Mouse (Mus musculus): ENCODE data around the gene Meis2. TPM values are rescaled to one million over a fixed set of nuclear protein-coding genes. Genes with fewer than 3 reads are reported as not detected.

Gene Meis2
- total RNA-seq, 2 experiments from 2014 or later = 93.8 to 104 TPM

DNA sequence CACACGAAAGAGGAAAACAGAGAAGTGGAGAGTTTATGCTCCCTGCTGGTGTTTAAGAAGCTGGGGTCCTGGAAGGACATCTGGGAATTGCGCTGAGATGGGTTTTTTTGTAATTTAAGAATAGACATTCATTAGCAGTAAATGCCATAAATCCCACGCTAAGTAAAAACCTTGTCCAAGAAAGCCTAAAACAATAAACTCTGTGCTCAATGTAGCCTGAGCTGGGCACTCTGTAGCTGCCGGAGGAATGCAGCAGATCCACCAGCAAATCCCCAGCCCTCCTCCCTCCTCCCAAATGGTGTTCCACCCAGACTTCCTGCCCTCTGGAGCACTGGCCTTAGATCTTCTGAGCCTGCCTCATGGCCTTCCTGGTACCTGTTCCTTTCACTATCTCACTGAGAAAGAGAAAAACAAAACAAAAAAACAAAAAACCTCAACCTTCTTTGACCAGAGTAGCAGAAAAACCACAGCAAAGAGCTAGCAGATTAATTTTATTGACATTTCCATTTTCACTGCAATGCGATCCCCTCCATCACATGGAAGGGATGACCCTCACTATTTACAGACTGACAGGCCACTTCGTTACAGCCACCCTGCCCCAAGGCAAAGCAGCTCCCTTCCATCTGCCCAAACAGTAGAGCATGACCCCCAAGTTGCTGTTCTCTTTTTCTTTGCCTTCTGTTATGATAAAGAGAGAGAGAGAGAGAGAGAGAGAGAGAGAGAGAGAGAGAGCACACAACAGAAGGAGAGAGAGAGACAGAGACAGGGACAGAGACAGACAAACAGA, 64.1 kb downstream of the Meis2 start:
- no peak for DNase-seq

- DNase-seq = no peak
Measured at GRCm38 (mm10) chr2:116000514-116000913, 65.1 kb downstream of the Meis2 start.

DNA sequence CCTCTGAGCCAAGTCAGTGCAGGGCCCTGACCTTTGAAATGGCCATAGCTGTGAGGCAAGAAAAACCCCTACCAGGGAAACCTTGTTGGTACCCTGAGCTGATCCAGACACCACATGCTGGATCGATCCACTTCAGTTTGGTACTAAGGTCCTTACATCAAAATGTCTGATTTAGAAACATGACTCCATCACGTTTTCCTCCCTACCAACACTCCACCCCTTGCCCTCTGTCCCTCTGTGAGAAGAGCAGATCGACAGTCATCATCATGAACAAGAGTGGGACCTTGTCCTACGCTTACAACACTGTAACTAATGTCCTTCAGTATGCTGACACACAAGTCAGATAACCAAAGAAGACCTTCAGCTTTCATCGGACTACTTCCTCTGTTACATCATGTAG, 66.8 kb downstream of the Meis2 start:
- DNase-seq = peak; percentile 51

DNA sequence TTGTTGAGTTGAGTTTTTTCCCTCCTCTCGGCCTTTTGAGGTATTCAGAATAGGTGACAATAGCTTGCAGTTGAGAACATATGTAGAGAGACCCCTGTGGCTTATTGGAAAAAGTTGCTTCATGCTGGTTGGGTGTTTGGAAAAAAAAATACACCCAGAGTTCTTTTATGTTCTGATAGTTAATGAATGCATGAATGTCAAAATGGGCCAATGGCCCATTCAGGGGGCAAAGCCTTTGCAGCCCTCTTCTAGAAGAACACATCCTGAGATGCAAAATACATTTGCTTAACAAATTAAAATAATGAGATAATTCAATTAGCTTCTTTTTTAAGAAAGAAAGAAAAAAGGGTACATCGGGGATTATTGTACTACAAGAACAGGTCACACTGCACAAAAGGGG, 69.2 kb downstream of the Meis2 start:
- no peak for DNase-seq

DNA sequence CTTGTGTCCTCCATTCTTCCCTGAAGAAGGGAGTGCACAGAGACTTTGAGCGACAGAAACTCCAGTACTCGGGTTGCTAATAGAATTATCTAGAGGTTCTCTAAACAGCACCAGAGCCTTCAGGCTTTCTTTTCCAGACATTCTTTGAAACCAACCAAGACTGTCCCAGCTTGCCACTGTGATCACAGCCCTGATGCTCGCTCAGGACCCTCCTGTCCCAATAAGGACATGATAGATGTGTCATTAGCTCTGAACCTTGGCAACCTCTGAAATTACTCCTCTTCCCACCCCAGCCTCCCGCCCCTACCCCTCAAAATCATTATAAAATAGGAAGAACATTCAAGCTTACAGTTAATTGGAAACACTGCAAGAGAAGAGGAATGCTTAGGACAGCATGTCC, 71.8 kb downstream of the Meis2 start:
- no peak for DNase-seq

GRCm38 (mm10) chr2:115989249-115989648, 76.4 kb downstream of the Meis2 start:
- DNase-seq = no peak

- peak; percentile 36 for DNase-seq
Measured at GRCm38 (mm10) chr2:115988448-115988847, 77.2 kb downstream of the Meis2 start.

DNA sequence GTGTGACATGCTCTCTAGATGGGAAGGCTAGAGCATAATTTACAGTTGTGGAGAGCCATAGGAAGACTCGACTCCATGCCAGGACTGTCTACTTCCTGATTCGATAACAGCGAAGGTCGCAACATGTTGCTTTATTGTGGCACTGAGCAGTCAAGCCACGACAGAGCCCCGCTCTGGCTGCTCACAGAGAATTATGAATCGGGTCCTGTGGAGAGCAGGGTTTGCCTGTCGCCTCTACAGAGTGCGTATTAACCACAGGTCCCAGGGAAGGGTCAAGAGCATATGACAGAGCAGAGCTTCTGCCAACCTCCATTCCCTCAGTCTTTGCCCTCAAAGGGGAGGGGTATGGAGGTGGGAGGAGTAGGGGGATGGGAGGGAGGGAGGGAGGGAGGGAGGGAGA, 80.7 kb downstream of the Meis2 start:
- peak; percentile 56 for DNase-seq

DNA sequence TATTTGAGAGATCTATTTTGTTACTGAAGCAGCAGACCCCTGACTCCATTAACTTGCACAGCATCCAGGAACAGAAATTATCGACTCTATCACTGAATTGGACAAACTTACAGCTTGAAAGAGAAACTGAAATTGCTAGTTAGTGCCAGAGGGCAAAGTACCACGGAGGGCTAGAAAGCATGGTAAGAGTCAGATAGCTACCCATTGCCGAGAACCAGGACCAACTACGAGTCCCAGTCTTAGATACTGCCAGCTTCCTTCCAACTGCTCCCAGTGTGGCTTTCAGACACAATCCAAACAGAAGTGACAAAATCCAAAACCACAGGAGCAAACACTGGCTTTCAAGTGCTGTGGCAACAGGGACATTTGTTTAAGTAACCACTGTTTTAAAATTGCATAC, 81.2 kb downstream of the Meis2 start:
- no peak for DNase-seq

DNA sequence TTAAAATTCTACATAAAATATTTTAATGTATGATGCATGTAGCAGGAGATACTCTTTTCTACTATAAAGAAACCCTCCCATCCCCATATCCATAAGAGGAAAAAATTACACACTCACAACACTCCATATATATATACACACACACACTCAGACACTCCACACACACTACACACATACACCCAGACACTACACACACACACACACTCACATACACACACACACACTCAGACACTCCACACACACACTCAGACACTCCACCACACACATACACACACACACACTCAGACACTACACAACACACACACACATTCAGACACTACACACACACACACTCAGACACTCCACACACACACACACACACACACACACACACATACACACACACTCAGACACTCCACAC, 85.1 kb downstream of the Meis2 start:
- no peak for DNase-seq

DNA sequence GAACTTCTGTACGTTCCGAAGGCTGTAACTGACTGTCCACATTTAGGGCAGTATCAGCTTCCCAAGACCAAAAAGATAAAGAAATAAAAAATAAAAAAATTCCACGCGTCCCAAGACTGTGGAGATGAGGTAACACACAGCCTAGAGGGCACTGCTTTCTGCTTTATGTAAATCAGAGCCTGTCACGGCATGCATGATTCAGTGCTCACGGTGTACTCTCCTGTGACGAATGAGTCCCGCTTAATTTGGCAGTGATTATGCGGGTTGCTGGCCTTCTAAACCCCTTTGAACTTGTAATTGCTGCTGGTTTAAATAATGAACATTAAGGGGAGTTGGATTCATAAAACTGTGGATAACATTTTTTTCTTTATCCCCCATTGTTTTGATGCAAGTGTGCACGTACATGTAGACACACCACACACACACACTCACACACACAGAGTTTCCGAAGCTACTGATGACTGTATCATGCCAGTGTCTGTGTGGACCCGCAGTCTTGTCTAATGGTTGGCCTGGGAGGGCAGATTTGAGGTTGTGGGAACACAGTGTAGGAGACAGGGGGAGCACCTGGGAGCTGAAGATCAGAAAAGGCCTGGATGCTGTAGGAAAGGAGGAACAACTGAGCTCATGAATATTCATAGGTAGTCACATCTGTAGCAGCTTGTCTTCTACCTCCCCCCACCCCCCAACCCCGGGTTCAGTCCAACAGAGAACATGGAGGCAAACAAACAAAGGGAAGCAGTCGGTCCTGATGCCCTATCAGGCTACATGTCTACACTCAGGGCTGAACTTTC, 85.8 kb downstream of the Meis2 start:
- peak; percentile 47 for DNase-seq

GRCm38 (mm10) chr2:115978666-115979065, 87.0 kb downstream of the Meis2 start:
- DNase-seq = no peak

DNA sequence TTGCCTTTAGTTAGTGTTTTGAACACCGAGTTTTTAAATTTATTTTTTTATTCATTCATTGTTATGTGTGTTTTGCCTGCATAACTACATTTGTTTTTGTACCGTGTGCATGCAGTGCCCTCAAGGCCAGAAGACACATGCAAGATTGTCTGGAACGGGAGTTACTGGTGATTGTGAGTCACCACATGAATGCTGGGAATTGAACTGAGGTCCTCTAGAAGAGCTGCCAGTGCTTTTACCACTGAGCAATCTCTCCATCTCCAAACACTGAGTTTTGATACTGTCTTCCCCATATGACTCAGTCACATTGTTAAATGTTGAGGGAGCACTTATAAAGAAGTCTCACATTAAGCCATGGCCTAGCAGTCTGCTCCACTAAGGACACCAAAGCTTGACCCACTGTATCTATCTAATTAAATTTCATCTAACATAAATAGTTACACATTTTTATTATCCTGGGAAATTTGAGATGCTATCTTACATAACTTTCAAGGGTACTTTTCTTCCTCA, 94.3 kb downstream of the Meis2 start:
- DNase-seq = no peak

- DNase-seq = peak; percentile 55
Measured at GRCm38 (mm10) chr2:115970091-115970820, 95.4 kb downstream of the Meis2 start.

GRCm38 (mm10) chr2:115969201-115969600, 96.4 kb downstream of the Meis2 start:
- DNase-seq = no peak

DNA sequence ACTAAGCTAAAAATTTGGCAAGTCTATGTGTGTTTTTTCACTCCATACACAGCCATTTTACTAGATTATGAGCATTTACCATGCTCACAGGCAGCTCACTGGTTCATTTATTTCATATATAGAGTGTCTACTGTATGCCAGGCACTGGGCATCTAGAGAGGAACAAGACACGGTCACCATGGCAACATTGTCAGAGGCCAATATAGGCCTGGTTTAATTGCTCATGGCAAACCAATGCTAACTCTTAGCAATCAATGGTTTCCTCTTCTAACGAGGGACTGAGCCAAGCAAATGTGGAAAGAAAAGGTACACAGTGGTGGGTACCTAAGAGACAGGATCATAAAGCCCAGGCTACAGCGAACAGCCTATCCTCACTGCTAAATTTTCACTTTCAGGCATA, 100.7 kb downstream of the Meis2 start:
- DNase-seq = no peak

- no peak for DNase-seq
Measured at GRCm38 (mm10) chr2:115963293-115963835, 102.3 kb downstream of the Meis2 start.

DNA sequence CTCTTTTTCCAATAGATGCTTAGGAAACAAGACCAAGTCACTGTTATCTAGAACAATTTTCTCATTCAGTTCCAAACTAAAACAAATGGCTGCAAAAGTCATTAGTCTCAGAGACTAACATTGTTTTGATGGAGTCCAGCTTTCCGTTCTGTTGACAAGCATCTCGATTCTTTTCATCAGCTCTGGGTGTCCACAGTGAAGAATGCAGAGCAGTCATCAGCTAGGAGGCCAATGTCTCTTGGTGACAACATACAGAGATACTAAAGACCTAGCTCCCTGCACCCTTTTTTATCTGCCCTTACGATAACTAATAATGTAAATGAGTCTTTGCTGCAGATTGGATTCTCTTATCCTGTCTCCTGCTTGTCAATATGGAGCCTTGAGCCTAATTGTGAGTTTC, 102.9 kb downstream of the Meis2 start:
- DNase-seq = no peak

DNA sequence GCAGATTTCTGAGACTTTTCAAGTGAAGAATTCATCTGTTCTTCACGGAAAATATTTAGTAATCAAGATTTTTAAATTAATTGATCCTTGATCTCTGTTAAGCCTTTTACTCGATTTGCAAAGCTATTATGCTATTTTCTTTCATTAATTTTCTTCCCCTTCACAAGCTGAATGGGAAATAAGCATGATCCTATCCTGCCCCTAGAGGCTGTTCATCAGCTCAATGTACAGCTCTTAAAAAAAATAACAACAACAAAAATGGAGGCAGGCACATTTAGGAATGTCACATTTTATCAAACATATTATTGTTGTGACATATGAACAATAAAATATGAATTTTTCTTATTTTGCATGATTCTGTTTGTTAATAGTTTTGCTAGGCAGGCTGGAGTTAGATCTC, 103.5 kb downstream of the Meis2 start:
- DNase-seq = no peak

GRCm38 (mm10) chr2:115960615-115961014, 105.0 kb downstream of the Meis2 start:
- no peak for DNase-seq

DNA sequence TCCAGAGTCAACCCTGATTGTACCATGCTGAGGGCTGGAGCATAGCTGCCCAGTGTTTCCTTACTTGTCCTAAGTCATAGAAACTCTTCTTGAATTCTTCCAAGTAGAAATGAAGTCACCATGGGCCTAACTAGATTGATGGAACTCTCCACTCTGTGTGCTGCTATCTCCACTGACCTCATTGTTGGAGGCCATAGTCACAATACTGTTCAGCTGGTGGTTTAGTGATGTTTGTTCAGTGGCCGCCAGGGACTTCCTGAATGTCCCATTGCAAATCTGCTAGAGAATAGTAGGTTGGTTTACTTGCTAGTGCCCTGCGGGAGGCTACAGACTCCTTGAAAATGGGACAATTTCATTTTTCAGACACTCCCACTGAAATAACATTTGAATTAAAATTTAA, 108.9 kb downstream of the Meis2 start:
- DNase-seq = no peak

- no peak for DNase-seq
Measured at GRCm38 (mm10) chr2:115950645-115951044, 115.0 kb downstream of the Meis2 start.

Data from adrenal gland, postnatal 10 days (tissue).